Mouse (Mus musculus) ES-Bruce4 (cell line): ENCODE measurements around the gene Gm6614.

Experiments
- CTCF ChIP-seq: IDR thresholded peaks from one replicate; pipeline ENCODE4 v1.8.1; 2011; ENCODE audit warnings: low read depth, low read length
- EP300 ChIP-seq: IDR thresholded peaks from 2 replicates; pipeline ENCODE4 v1.6.1; 2011; ENCODE audit warnings: low read depth, low read length; ENCODE audit not compliant: insufficient read depth
- POLR2A ChIP-seq: IDR thresholded peaks from one replicate; pipeline ENCODE4 v1.8.1; 2011; ENCODE audit warnings: low read length; ENCODE audit not compliant: insufficient read depth

GRCm38 (mm10) chr6:142045746-142046145 lies 34.5 kb upstream of the Gm6614 start:
- TF ChIP-seq POLR2A, result no peak
- TF ChIP-seq EP300, result no peak
- no peak for TF ChIP-seq CTCF
